Mouse (Mus musculus) liver, postnatal 0 days (tissue): ENCODE measurements around the gene Brpf1. TPM values are rescaled to one million over a fixed set of nuclear protein-coding genes. Genes with fewer than 3 reads are reported as not detected.
A peak's percentile ranks its signal among the peaks of the same experiment; 100 is the strongest.

Source experiments
- ATAC-seq: fragments of 200-750 bp; cut with Nextera tagmentation; 2 replicates; pipeline ENCODE4 v1.8.0; 2017; ENCODE audit warnings: mild to moderate bottlenecking, moderate library complexity
- DNase-seq: peaks from one replicate; pipeline ENCODE4 v3.0.0-alpha.2; 2016
- H3K27ac ChIP-seq: fragments of 300-500 bp; sonication (generic); 2 replicates; pipeline ENCODE4 v1.5.1; 2014; ENCODE audit warnings: antibody characterized with exemption, moderate library complexity, mild to moderate bottlenecking, low read depth
- H3K27me3 ChIP-seq: fragments of 300-500 bp; sonication (generic); 2 replicates; pipeline ENCODE4 v1.6.1; 2014; ENCODE audit warnings: low read length, control low read depth, mixed read lengths; ENCODE audit not compliant: insufficient read depth
- H3K36me3 ChIP-seq: fragments of 300-500 bp; sonication (generic); replicated peaks from 2 replicates; pipeline ENCODE4 v1.6.1; 2014; ENCODE audit warnings: mild to moderate bottlenecking, control low read depth, low read length, moderate library complexity, mixed read lengths; ENCODE audit not compliant: insufficient read depth
- H3K4me1 ChIP-seq: fragments of 300-500 bp; sonication (generic); 2 replicates; pipeline ENCODE4 v1.6.1; 2014; ENCODE audit warnings: antibody characterized with exemption, mild to moderate bottlenecking, control low read depth; ENCODE audit not compliant: insufficient read depth
- H3K4me2 ChIP-seq: fragments of 300-500 bp; sonication (generic); 2 replicates; pipeline ENCODE4 v1.6.1; 2014; ENCODE audit warnings: low read depth, mild to moderate bottlenecking, low read length, moderate library complexity, mixed read lengths
- H3K4me3 ChIP-seq: fragments of 300-500 bp; sonication (generic); 2 replicates; pipeline ENCODE4 v1.5.1; 2014; ENCODE audit warnings: low read depth, low read length
- H3K9ac ChIP-seq: fragments of 300-500 bp; sonication (generic); replicated peaks from 2 replicates; pipeline ENCODE4 v1.6.1; 2014; ENCODE audit warnings: mild to moderate bottlenecking, moderate library complexity
- H3K9me3 ChIP-seq: fragments of 300-500 bp; sonication (generic); 2 replicates; pipeline ENCODE4 v1.6.1; 2016; ENCODE audit warnings: mild to moderate bottlenecking, control low read depth, low read length, mixed read lengths
- CTCF ChIP-seq: sonication (generic); IDR thresholded peaks from 2 replicates; pipeline ENCODE4 v1.5.1; 2016; ENCODE audit warnings: antibody characterized with exemption, low read depth
- EP300 ChIP-seq: IDR thresholded peaks from 2 replicates; pipeline ENCODE4 v1.6.1; 2016; ENCODE audit warnings: antibody characterized with exemption, low read depth, mild to moderate bottlenecking
- WGBS: fragments of 180-500 bp; shearing (Covaris S2); extraction: QIAGEN DNeasy Blood & Tissue Kit; methylation state at CpG from one replicate; pipeline ENCODE4 v1.1.7; 2014; ENCODE audit not compliant: insufficient replicate concordance; 5-methylcytosine and 5-hydroxymethylcytosine counted together
- polyA plus RNA-seq: library from polyadenylated mRNA; unstranded; fragments of >200 nt; fragmentation: Nextera tagmentation; extraction: Ambion mirVana; gene quantifications from 2 replicates; pipeline ENCODE4 v1.2.1, GENCODE M21; 2015

Brpf1 gene
- polyA plus RNA-seq, 1 experiment from 2014 or later = 4.8 TPM

GRCm38 (mm10) chr6:113272365-113272764 lies 34.6 kb upstream of the Brpf1 start:
- H3K4me2 ChIP-seq = no peak overlapping the region
- DNase-seq = no peak
- WGBS = 83% methylated on average over 3 of the region's 3 CpGs
- H3K27ac ChIP-seq = no peak overlapping the region
- no peaks in the 10 kb centered on the region for H3K4me1 ChIP-seq
- no peaks in the 10 kb centered on the region for H3K9me3 ChIP-seq
- H3K4me3 ChIP-seq = no peak overlapping the region
- H3K9ac ChIP-seq = no peak overlapping the region
- H3K27me3 ChIP-seq = no peaks in the 10 kb centered on the region
- no peak for TF ChIP-seq CTCF
- TF ChIP-seq EP300 = no peak
- H3K36me3 ChIP-seq = peaks cover 70% of the 10 kb centered on the region
- ATAC-seq = no peak

DNA sequence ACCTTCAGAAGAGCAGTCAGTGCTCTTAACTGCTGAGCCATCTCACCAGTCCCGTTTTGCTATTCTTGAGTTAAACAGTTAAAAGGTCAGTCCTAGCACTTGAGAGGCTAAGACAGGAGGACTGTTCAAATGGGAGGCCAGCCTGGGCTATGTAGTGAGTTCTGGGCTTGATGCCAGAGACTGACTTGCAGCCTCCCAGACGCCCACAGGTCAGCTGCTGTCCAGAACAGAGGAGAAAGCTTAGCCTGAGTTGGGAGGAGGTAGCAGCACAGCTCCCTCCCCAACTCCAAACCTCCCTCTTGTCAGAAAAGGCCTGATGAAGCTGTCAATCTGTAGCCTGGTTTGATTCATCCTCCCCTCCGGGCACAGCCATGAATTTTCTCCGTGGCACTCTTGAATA lies 30.1 kb upstream of the Brpf1 start:
- H3K9me3 ChIP-seq = no peaks in the 10 kb centered on the region
- peaks cover 38% of the 10 kb centered on the region for H3K36me3 ChIP-seq
- DNase-seq (no peak), ATAC-seq (no peak)
- no peak for TF ChIP-seq EP300
- peaks cover 3% of the 10 kb centered on the region; the same call in 1 of the 2 replicates for H3K27me3 ChIP-seq
- H3K9ac ChIP-seq = no peak overlapping the region
- WGBS = 80% methylated on average over 4 of the region's 4 CpGs
- no peaks in the 10 kb centered on the region for H3K4me1 ChIP-seq
- no peak overlapping the region for H3K27ac ChIP-seq
- no peak overlapping the region for H3K4me2 ChIP-seq
- H3K4me3 ChIP-seq = no peak overlapping the region

DNA sequence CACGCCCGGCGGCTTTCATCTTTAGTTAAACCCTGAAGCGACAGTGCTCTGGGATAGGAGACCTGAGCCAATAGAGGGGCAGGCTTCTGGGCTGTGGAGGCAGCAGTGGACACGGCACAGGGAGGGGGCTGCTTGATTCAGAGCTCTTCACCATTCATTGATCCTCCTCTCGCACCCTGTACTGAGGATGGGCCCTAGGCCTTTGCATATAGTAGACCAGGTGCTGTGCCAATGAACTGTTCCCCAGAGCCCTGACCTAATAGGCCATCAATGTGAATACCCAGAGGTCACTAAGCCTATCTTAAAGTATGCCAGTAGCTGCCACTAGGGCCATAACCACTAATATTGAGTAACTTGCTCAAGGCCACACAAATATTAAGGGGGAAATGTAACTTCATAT lies 25.3 kb upstream of the Brpf1 start:
- no peak for TF ChIP-seq CTCF
- TF ChIP-seq EP300 = no peak
- DNase-seq (no peak), ATAC-seq (no peak)
- Histone ChIP-seq H3K36me3 (peaks cover 14% of the 10 kb centered on the region), H3K27ac (no peak overlapping the region), H3K27me3 (peaks cover 28% of the 10 kb centered on the region), H3K4me2 (no peak overlapping the region), H3K4me1 (peaks cover 3% of the 10 kb centered on the region; the same call in 1 of the 2 replicates), H3K9ac (no peak overlapping the region), H3K4me3 (no peak overlapping the region), H3K9me3 (no peaks in the 10 kb centered on the region)
- 76% methylated on average over 6 of the region's 6 CpGs for WGBS

GRCm38 (mm10) chr6:113282101-113282802 lies 24.7 kb upstream of the Brpf1 start, which contains the start of gene Cpne9:
TSS of gene Cpne9 (plus strand) at chr6:113282307.
- TF ChIP-seq EP300 (no peak), CTCF (no peak)
- H3K36me3 ChIP-seq = peaks cover 11% of the 10 kb centered on the region
- ATAC-seq (no peak), DNase-seq (peak; percentile 23)
- no peak within 1 kb of the TSS for H3K4me3 ChIP-seq
- WGBS = 7% methylated on average over 37 of the region's 37 CpGs
- H3K4me2 ChIP-seq = no peak within 1 kb of the TSS
- H3K27me3 ChIP-seq = peaks cover 28% of the 10 kb centered on the region
- H3K4me1 ChIP-seq = peaks cover 3% of the 10 kb centered on the region; the same call in 1 of the 2 replicates
- H3K9ac ChIP-seq = no peak within 1 kb of the TSS
- H3K9me3 ChIP-seq = no peaks in the 10 kb centered on the region
- no peak within 1 kb of the TSS for H3K27ac ChIP-seq

- 5% methylated on average over 22 of the region's 22 CpGs for WGBS
- H3K4me2 ChIP-seq = no peak overlapping the region
- H3K27me3 ChIP-seq = peaks cover 28% of the 10 kb centered on the region
Observed at GRCm38 (mm10) chr6:113282969-113283368, 24.0 kb upstream of the Brpf1 start.

GRCm38 (mm10) chr6:113283500-113283899 lies 23.4 kb upstream of the Brpf1 start:
- H3K27me3 ChIP-seq = peaks cover 28% of the 10 kb centered on the region
- H3K9me3 ChIP-seq = no peaks in the 10 kb centered on the region
- no peak overlapping the region for H3K27ac ChIP-seq
- 19% methylated on average over 6 of the region's 6 CpGs for WGBS
- no peak for ATAC-seq
- no peak overlapping the region for H3K4me3 ChIP-seq
- H3K36me3 ChIP-seq = 0 out of 2 replicates have a peak, but pooled peaks cover 3% of the 10 kb centered on the region
- no peak overlapping the region for H3K4me2 ChIP-seq
- H3K9ac ChIP-seq = no peak overlapping the region
- no peak for TF ChIP-seq CTCF
- TF ChIP-seq EP300 = no peak
- H3K4me1 ChIP-seq = peaks cover 3% of the 10 kb centered on the region; the same call in 1 of the 2 replicates
- no peak for DNase-seq

More at GRCm38 (mm10) chr6:113282969-113283368, 24.0 kb upstream of the Brpf1 start:
- Histone ChIP-seq H3K9ac (no peak overlapping the region), H3K27ac (no peak overlapping the region), H3K9me3 (no peaks in the 10 kb centered on the region), H3K4me3 (no peak overlapping the region), H3K36me3 (peaks cover 5% of the 10 kb centered on the region; the same call in 1 of the 2 replicates), H3K4me1 (peaks cover 3% of the 10 kb centered on the region; the same call in 1 of the 2 replicates)
- DNase-seq (no peak), ATAC-seq (no peak)
- no peak for TF ChIP-seq EP300
- no peak for TF ChIP-seq CTCF
